Mouse (Mus musculus): ENCODE results near the gene Atg2a. TPM values are rescaled to one million over a fixed set of nuclear protein-coding genes. Genes with fewer than 3 reads are reported as not detected.
"Not testable (repeated sequence)": the region's sequence is repeated elsewhere in the genome, so short reads cannot be mapped to it uniquely, and the experiment has no call there.

The Atg2a gene
- polyA plus RNA-seq, 1 experiment from 2014 or later = 7.4 TPM

DNA sequence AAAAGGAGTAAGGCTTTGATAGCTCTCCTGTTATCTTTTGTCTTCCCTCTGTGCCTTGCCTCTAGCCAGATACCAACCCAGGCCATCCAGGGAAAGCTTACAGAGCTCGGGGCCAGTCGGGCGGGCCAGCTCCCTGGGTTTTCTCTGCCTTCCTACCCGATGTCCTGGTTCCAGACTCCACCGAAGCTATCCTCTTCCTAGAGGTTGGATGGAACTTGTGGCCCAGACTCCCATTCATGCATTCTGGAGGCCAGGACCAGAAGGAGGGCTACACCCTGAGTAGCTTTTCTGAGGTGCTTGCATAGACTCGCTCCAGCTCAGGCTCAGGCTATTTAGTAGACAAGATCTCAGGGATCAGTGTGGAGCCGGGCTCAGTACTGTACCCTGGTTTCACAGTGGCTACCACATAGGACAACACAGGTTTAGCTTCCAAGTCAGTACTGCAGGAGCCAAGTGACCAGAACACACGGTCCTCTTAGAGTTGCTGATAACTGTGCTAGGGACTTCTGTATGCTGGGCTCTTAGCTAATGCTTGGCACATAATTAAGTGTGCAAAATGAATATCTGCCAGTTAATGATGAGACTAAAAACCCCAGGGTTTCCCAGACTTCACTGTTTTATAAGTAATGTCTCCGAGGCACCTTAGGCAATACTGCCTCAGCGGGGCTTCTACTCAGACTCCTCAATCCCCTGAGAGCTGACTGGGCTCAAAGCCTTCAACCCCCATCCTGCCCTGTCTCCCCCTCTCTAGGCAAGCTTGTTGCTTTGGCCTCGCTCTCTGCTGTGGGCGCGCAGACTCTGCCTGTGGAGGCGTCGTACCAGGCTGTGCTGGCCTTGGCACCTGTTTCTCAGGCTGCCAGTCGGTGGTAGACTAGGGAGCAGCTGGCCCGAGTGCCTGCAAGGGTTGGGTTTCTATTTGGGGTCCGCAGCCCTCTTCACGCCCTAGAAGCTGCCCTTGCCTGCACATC lies 45.2 kb downstream of the Atg2a start:
- 86% methylated on average over 19 of the region's 19 CpGs for WGBS
- no peaks in the 10 kb centered on the region for H3K27me3 ChIP-seq (replicated peaks; ENCODE audit: control insufficient read depth, insufficient read depth, low read length)
- ATAC-seq = no peak
- H3K4me2 ChIP-seq (ENCODE audit: low read depth, low read length) = no peak overlapping the region
- H3K36me3 ChIP-seq (ENCODE audit: control insufficient read depth, insufficient read depth, low read length) = peaks cover 9% of the 10 kb centered on the region; the same call in 1 of the 2 replicates
- no peaks in the 10 kb centered on the region for H3K9me3 ChIP-seq (ENCODE audit: control insufficient read depth, low read length)
- H3K4me3 ChIP-seq (ENCODE audit: low read length) = no peak overlapping the region
- peaks cover 55% of the 10 kb centered on the region for H3K4me1 ChIP-seq (ENCODE audit: control insufficient read depth, insufficient read depth, low read length)
- peak overlapping the region; percentile 52 for H3K9ac ChIP-seq (ENCODE audit: low read depth, low read length)
- peak overlapping the region; percentile 89 for H3K27ac ChIP-seq (ENCODE audit: low read length)

DNA sequence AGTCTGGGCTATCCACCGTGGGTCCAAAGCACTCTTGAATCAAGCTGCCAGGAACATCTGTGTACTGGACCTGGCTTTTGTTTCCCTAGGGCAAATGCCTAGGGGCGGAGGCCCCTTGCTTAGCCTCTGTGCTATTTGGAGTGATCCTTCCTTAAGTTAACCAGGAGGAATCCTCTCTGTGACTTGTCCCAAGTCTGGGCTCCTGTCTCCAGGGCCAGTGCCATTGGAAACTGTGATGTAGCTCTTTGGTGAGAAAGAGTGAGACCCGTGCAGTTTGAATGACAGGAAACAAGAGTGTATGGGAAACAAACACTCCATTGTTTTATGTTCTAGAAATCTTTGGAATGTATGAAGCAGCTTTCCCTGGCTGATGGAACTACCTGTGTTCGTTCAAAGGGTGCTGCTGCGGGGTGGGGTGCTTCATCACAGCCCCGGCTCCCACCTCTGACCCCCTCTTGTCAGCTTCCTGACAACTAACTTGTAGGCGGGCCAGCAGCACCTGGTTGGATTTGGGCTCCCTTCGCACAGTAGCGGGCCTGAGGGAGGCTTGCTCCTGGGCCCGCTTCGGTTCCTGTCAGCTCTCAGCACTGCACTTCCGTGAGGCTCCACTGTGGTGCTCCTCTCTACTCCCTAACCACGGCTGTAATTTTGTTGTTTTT lies 46.9 kb downstream of the Atg2a start:
- Histone ChIP-seq H3K4me1 (ENCODE audit: control insufficient read depth, insufficient read depth, low read length) (peaks cover 64% of the 10 kb centered on the region), H3K4me3 (ENCODE audit: low read length) (no peak overlapping the region), H3K9me3 (ENCODE audit: control insufficient read depth, low read length) (no peaks in the 10 kb centered on the region), H3K4me2 (ENCODE audit: low read depth, low read length) (no peak overlapping the region), H3K9ac (ENCODE audit: low read depth, low read length) (no peak overlapping the region), H3K27me3 (replicated peaks; ENCODE audit: control insufficient read depth, insufficient read depth, low read length) (no peaks in the 10 kb centered on the region), H3K27ac (ENCODE audit: low read length) (no peak overlapping the region; the same call in 1 of the 2 replicates), H3K36me3 (ENCODE audit: control insufficient read depth, insufficient read depth, low read length) (peaks cover 9% of the 10 kb centered on the region)
- ATAC-seq = no peak
- WGBS = 69% methylated on average over 13 of the region's 13 CpGs

DNA sequence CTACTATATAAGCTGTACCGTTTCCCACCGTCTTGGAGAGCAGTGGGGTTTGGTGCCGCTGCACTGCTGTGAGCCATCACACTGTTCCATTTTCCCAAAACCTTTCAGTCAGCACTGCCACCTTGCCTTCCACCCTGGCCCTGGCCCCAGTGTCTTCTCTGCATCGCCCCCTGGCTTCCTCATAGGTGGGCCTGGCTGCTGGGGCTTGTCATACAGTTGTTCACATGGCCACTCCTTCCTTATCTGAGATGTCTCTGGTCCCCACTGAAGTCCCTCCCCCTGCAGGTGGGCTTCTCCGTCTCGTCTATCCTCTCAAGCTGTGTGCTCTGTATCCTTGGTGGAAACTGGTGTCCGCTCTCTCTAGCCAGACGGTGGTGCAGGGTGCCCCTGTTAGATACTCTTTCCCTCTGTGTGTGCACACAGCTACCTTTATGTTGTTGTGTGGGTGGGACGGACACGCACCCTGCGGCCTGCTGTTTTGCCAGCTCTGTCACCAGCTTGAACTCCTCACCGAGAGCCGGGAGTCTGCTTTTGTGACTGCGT lies 48.3 kb downstream of the Atg2a start:
- Histone ChIP-seq H3K9ac (ENCODE audit: low read depth, low read length) (0 out of 2 replicates have a peak overlapping the region, but pooled peaks have one; percentile 4), H3K4me1 (ENCODE audit: control insufficient read depth, insufficient read depth, low read length) (peaks cover 57% of the 10 kb centered on the region), H3K4me3 (ENCODE audit: low read length) (no peak overlapping the region), H3K27me3 (replicated peaks; ENCODE audit: control insufficient read depth, insufficient read depth, low read length) (no peaks in the 10 kb centered on the region), H3K4me2 (ENCODE audit: low read depth, low read length) (no peak overlapping the region), H3K9me3 (ENCODE audit: control insufficient read depth, low read length) (no peaks in the 10 kb centered on the region), H3K36me3 (ENCODE audit: control insufficient read depth, insufficient read depth, low read length) (peaks cover 12% of the 10 kb centered on the region), H3K27ac (ENCODE audit: low read length) (peak overlapping the region; percentile 79)
- 88% methylated on average over 14 of the region's 14 CpGs for WGBS
- no peak for ATAC-seq

DNA sequence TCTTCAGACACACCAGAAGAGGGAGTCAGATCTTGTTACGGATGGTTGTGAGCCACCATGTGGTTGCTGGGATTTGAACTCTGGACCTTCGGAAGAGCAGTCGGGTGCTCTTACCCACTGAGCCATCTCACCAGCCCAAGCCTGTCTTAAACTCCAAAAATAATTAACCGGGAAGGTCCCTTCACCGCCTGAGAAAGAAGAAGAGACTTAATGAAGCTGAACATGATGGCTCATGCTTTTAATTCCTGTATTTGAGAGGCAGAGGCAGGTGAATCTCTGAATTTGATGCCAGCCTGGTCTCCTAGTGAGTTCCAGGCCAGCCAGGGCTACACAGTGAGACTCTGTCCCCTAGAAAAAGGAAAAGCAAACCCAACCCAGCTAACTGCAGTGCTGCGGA lies 49.2 kb downstream of the Atg2a start:
- 87% methylated on average over 5 of the region's 6 CpGs for WGBS
- not testable (repeated sequence) for H3K4me2 ChIP-seq (ENCODE audit: low read depth, low read length); H3K9me3 ChIP-seq (ENCODE audit: control insufficient read depth, low read length); H3K27me3 ChIP-seq (replicated peaks; ENCODE audit: control insufficient read depth, insufficient read depth, low read length); H3K4me3 ChIP-seq (ENCODE audit: low read length); ATAC-seq
- Histone ChIP-seq H3K27ac (ENCODE audit: low read length) (peak overlapping the region; percentile 85), H3K36me3 (ENCODE audit: control insufficient read depth, insufficient read depth, low read length) (peaks cover 17% of the 10 kb centered on the region), H3K4me1 (ENCODE audit: control insufficient read depth, insufficient read depth, low read length) (peaks cover 48% of the 10 kb centered on the region), H3K9ac (ENCODE audit: low read depth, low read length) (peak overlapping the region; percentile 37)

DNA sequence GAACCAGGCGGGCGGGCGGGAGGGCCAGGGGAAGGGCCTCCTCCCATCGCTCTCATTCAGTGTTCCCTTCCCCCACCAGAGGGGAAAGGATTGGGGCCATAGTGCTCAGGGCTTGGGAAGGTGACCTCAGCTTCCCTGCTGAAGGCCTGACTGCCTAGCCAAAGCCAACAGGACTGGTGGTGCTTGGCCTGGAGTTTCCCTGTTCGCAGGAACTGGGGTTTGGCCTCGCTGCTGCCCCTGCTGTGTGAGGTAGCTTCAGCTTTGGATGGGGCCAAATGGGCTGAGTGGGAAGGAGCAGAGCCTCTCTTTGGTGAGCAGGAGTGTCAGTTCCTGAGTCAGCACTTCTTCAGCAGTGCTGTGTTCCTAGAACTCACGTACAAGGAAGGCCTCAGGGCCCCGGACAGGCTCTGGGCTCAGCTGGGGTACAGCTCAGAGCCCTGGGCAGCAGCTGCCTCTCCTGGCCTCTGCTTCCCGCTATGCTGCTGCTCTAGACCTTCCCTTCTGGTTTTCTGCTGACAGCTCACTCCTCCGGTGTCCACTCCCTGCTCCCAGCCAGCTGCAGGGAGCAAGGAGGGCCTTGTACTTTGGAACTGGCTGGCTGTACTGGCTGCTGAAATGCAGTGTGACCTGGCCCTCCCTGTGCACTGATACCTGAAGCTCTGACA lies 49.8 kb downstream of the Atg2a start:
- Histone ChIP-seq H3K27ac (ENCODE audit: low read length) (peak overlapping the region; percentile 85), H3K4me1 (ENCODE audit: control insufficient read depth, insufficient read depth, low read length) (peaks cover 42% of the 10 kb centered on the region), H3K9ac (ENCODE audit: low read depth, low read length) (peak overlapping the region; percentile 37), H3K4me3 (ENCODE audit: low read length) (no peak overlapping the region), H3K36me3 (ENCODE audit: control insufficient read depth, insufficient read depth, low read length) (peaks cover 23% of the 10 kb centered on the region), H3K9me3 (ENCODE audit: control insufficient read depth, low read length) (no peaks in the 10 kb centered on the region), H3K27me3 (replicated peaks; ENCODE audit: control insufficient read depth, insufficient read depth, low read length) (no peaks in the 10 kb centered on the region), H3K4me2 (ENCODE audit: low read depth, low read length) (0 out of 2 replicates have a peak overlapping the region, but pooled peaks have one; percentile 14)
- ATAC-seq = peak; percentile 93
- WGBS = 54% methylated on average over 9 of the region's 10 CpGs

DNA sequence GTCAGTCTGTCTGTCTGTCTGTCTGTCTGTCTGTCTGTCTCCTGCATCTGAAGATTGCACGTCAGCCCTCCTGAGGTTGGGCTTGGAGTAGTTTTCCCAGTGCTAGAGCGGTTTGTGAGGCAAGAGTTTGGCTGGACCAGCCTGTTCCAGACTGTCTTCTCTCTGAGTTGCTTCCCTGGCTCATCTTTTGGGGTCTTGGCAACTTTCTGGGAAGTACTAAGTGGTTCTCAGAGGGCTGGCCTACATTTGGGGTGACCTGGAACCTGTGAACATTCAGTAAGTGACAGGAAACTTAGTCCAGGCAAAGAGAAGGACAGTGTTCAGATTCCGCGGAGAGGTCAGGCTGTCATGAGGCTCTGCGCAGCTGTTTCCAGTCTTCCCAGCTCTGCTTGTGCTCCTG lies 50.8 kb downstream of the Atg2a start:
- 87% methylated on average over 5 of the region's 5 CpGs for WGBS
- H3K9me3 ChIP-seq (ENCODE audit: control insufficient read depth, low read length) = no peaks in the 10 kb centered on the region
- peaks cover 22% of the 10 kb centered on the region for H3K36me3 ChIP-seq (ENCODE audit: control insufficient read depth, insufficient read depth, low read length)
- no peak overlapping the region for H3K4me3 ChIP-seq (ENCODE audit: low read length)
- no peak overlapping the region for H3K4me2 ChIP-seq (ENCODE audit: low read depth, low read length)
- peak overlapping the region; percentile 85 for H3K27ac ChIP-seq (ENCODE audit: low read length)
- H3K4me1 ChIP-seq (ENCODE audit: control insufficient read depth, insufficient read depth, low read length) = peaks cover 37% of the 10 kb centered on the region
- no peak for ATAC-seq
- H3K27me3 ChIP-seq (replicated peaks; ENCODE audit: control insufficient read depth, insufficient read depth, low read length) = no peaks in the 10 kb centered on the region
- H3K9ac ChIP-seq (ENCODE audit: low read depth, low read length) = peak overlapping the region; percentile 37

DNA sequence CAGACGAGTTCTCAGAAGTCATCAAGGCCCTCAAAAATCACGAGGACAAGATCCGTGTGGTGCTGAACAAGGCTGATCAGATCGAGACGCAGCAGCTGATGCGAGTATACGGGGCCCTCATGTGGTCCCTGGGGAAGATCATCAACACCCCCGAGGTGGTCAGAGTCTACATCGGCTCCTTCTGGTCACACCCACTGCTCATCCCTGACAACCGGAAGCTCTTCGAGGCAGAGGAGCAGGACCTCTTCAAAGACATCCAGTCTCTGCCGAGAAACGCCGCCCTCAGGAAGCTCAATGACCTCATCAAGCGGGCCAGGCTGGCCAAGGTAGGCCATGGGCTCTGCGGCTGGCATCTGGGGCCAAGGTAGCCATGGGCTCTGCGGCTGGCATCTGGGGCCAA lies 52.8 kb downstream of the Atg2a start:
- 91% methylated on average over 17 of the region's 17 CpGs for WGBS

DNA sequence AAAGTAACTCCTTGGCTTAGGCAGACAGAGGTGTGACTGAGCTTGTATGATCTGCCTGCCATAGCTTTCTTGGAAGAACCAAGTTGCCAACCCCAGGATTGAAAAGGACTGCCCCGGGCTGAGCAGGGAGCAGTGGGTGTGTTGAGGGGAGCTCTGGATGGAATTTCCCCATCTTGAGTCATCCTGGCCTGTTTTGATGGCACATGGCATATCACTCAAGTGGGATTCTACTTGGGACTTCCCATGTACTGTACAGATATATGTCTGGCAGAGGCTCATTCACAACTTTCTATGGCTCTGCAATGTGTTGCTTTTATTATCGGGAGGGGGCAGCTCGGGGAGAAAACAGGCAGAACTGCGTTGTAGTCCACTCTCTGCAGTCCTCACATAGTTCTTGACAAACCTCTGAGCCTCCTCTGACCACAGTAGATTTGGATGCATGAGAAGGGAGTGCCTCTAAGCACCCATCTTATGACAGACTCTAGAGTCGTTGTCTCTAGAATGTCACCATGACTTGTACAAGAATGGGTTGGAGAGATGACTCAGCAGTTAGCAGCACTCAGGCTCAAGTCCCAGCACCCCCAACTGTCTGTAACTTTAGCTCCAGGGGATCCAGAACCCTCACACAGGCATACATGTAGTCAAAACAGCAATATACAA lies 55.2 kb downstream of the Atg2a start:
- ATAC-seq = no peak
- Histone ChIP-seq H3K4me2 (ENCODE audit: low read depth, low read length) (no peak overlapping the region), H3K4me1 (ENCODE audit: control insufficient read depth, insufficient read depth, low read length) (peaks cover 14% of the 10 kb centered on the region), H3K4me3 (ENCODE audit: low read length) (no peak overlapping the region), H3K27me3 (replicated peaks; ENCODE audit: control insufficient read depth, insufficient read depth, low read length) (no peaks in the 10 kb centered on the region), H3K27ac (ENCODE audit: low read length) (no peak overlapping the region), H3K9me3 (ENCODE audit: control insufficient read depth, low read length) (no peaks in the 10 kb centered on the region), H3K36me3 (ENCODE audit: control insufficient read depth, insufficient read depth, low read length) (peaks cover 29% of the 10 kb centered on the region), H3K9ac (ENCODE audit: low read depth, low read length) (no peak overlapping the region)
- WGBS = 86% methylated on average over 5 of the region's 5 CpGs

More for the DNA sequence above, 52.8 kb downstream of the Atg2a start:
- no peak overlapping the region for H3K4me3 ChIP-seq (ENCODE audit: low read length)
- H3K36me3 ChIP-seq (ENCODE audit: control insufficient read depth, insufficient read depth, low read length) = peaks cover 31% of the 10 kb centered on the region
- no peak overlapping the region for H3K27ac ChIP-seq (ENCODE audit: low read length)
- no peaks in the 10 kb centered on the region for H3K9me3 ChIP-seq (ENCODE audit: control insufficient read depth, low read length)
- no peak for ATAC-seq
- H3K9ac ChIP-seq (ENCODE audit: low read depth, low read length) = no peak overlapping the region
- H3K4me2 ChIP-seq (ENCODE audit: low read depth, low read length) = no peak overlapping the region
- H3K27me3 ChIP-seq (replicated peaks; ENCODE audit: control insufficient read depth, insufficient read depth, low read length) = no peaks in the 10 kb centered on the region
- peaks cover 26% of the 10 kb centered on the region for H3K4me1 ChIP-seq (ENCODE audit: control insufficient read depth, insufficient read depth, low read length)
